Mouse (Mus musculus) liver, embryonic 14.5 days (tissue): ENCODE measurements at regions not wholly inside any gene's neighbourhood (a gene's known extent, or its start where the extent isn't known, plus 50 kb on each side); places are given as distances from the start of the nearest gene placed in this dataset.

Experiments used
- ATAC-seq: fragments of 200-750 bp; cut with Nextera tagmentation; 2 replicates; pipeline ENCODE4 v1.8.0; 2017; ENCODE audit warnings: moderate number of reproducible peaks, mild to moderate bottlenecking, moderate library complexity; ENCODE audit not compliant: insufficient read depth
- DNase-seq, 3 experiments: peaks; one replicate each; pipeline ENCODE4 v3.0.0-alpha.2; 2012 to 2013; ENCODE audit warnings: low read depth in 3 of 3, low spot score in 3 of 3
- H3K27ac ChIP-seq: fragments of 300-500 bp; sonication (generic); 2 replicates; pipeline ENCODE4 v1.5.1; 2014; ENCODE audit warnings: moderate library complexity, mild to moderate bottlenecking, control low read depth, inconsistent platforms
- H3K27me3 ChIP-seq: fragments of 300-500 bp; sonication (generic); 2 replicates; pipeline ENCODE4 v1.6.1; 2014; ENCODE audit warnings: mild to moderate bottlenecking, low read length, moderate library complexity; ENCODE audit not compliant: control insufficient read depth, insufficient read depth
- H3K36me3 ChIP-seq: fragments of 300-500 bp; sonication (generic); replicated peaks from 2 replicates; pipeline ENCODE4 v1.6.1; 2014; ENCODE audit warnings: low read depth; ENCODE audit not compliant: control insufficient read depth, insufficient read depth
- H3K4me1 ChIP-seq, 2 experiments: fragments of 200-500 bp in 1 of 2; fragments of 300-500 bp in 1 of 2; sonication (generic) in 1 of 2; replicated peaks; 2 replicates each; pipeline ENCODE4 v1.6.1; 2012 to 2014; ENCODE audit warnings: antibody characterized with exemption in 1 of 2, inconsistent platforms in 1 of 2, low read length in 1 of 2; ENCODE audit not compliant: control insufficient read depth in 2 of 2, insufficient read depth in 2 of 2
- H3K4me2 ChIP-seq: fragments of 300-500 bp; sonication (generic); 2 replicates; pipeline ENCODE4 v1.6.1; 2014; ENCODE audit warnings: low read depth, mild to moderate bottlenecking, control low read depth, moderate library complexity
- H3K4me3 ChIP-seq, 2 experiments: fragments of 200-500 bp in 1 of 2; fragments of 300-500 bp in 1 of 2; sonication (generic) in 1 of 2; 2 replicates each; pipeline ENCODE4 v1.5.1; 2012 to 2014; ENCODE audit warnings: low read depth in 2 of 2, low read length in 2 of 2, mild to moderate bottlenecking in 2 of 2, control low read depth in 1 of 2, inconsistent platforms in 1 of 2, moderate library complexity in 1 of 2; ENCODE audit not compliant: insufficient read depth in 1 of 2
- H3K9ac ChIP-seq: fragments of 300-500 bp; sonication (generic); replicated peaks from 2 replicates; pipeline ENCODE4 v1.6.1; 2014; ENCODE audit warnings: mild to moderate bottlenecking, control low read depth, moderate library complexity
- H3K9me3 ChIP-seq: fragments of 300-500 bp; sonication (generic); 2 replicates; pipeline ENCODE4 v1.6.1; 2016; ENCODE audit warnings: low read length, mixed read lengths; ENCODE audit not compliant: control insufficient read depth
- CTCF ChIP-seq: IDR thresholded peaks from 2 replicates; pipeline ENCODE4 v1.5.1; 2016; ENCODE audit warnings: antibody characterized with exemption, low read depth, control low read depth
- EP300 ChIP-seq: IDR thresholded peaks from 2 replicates; pipeline ENCODE4 v1.6.1; 2016; ENCODE audit warnings: antibody characterized with exemption, low read depth
- WGBS: fragments of 180-500 bp; shearing (Covaris S2); extraction: QIAGEN DNeasy Blood & Tissue Kit; methylation state at CpG from one replicate; pipeline ENCODE4 v1.1.7; 2014; ENCODE audit not compliant: insufficient replicate concordance; 5-methylcytosine and 5-hydroxymethylcytosine counted together

DNA sequence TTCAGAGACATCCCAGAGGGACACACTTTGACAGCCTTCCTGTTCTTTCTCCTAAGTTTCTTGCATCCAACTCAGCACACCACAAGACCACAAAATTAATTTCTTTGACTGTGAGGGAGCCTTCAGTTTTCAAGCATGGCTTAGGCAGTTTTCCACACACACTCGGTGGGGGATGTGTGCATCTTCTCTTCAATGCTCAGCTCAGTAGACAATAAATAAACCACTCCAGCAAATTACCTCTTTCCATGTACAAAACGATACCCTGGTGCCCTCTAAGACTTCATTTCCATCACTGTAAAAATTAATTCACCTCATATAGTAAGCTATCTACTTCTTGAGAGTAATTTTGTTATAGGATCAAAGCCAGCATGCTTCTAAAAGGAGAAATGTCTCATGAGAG, 184.6 kb downstream of the Samd5 start:
- Histone ChIP-seq H3K36me3 (no peaks in the 10 kb centered on the region), H3K4me1 (no peaks in the 10 kb centered on the region), H3K4me2 (no peak overlapping the region), H3K4me3 (no peak overlapping the region), H3K27ac (no peak overlapping the region), H3K27me3 (no peaks in the 10 kb centered on the region), H3K9me3 (no peaks in the 10 kb centered on the region), H3K9ac (no peak overlapping the region)
- ATAC-seq (no peak), DNase-seq (no peak)
- TF ChIP-seq EP300 (no peak), CTCF (no peak)
- WGBS: 46% methylated on average over 2 of the region's 2 CpGs

DNA sequence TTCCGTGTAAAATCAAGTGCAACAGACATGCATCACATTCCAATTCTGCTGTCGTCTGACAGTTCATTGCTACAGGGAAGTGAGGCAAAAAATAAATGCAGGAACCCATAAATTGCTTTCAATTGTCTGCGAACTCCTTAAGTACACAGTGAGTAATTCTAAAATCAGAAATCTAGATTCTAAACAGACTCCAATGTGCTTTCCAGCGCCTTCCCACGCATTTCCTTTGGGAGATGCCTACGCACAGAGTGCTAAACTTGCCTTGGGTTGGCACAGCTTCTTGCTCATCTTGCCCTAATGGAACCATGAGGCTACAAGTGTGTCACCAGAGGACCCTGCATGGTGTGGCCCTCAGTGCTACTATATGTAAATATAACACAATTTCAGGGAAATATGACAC, 212.6 kb downstream of the Samd5 start:
- Histone ChIP-seq H3K4me2 (no peak overlapping the region), H3K9me3 (no peaks in the 10 kb centered on the region), H3K36me3 (no peaks in the 10 kb centered on the region), H3K27ac (no peak overlapping the region), H3K27me3 (no peaks in the 10 kb centered on the region), H3K9ac (no peak overlapping the region), H3K4me1 (no peaks in the 10 kb centered on the region), H3K4me3 (no peak overlapping the region)
- ATAC-seq: no peak
- DNase-seq: no peak
- TF ChIP-seq CTCF (no peak), EP300 (no peak)
- 67% methylated on average over 6 of the region's 6 CpGs for WGBS

DNA sequence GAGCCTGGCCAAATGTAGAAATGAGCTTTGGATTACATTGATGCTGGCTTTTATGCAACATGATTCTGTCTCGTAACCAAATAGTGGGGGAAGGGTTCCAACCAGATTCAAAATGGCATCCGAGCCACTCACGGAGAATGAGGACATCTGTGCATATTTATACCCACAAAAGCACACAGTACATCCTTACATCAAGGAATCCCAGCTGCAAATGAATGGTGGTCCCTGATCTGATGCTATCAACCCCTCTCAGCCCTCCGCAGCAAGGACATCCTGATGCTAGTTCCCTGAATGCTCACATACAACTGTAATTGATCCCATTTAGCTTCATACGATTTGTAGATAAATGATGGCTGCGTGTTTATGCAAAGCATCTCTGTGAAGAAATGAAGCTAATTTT, 215.9 kb downstream of the Samd5 start:
- H3K9me3 ChIP-seq: no peaks in the 10 kb centered on the region
- H3K4me3 ChIP-seq: no peak overlapping the region
- no peaks in the 10 kb centered on the region for H3K27me3 ChIP-seq
- H3K4me1 ChIP-seq: no peaks in the 10 kb centered on the region
- no peak for ATAC-seq
- WGBS: 68% methylated on average over 6 of the region's 6 CpGs
- DNase-seq: no peak
- H3K9ac ChIP-seq: no peak overlapping the region
- no peak overlapping the region for H3K27ac ChIP-seq
- no peak for TF ChIP-seq CTCF
- TF ChIP-seq EP300: no peak
- H3K4me2 ChIP-seq: no peak overlapping the region
- H3K36me3 ChIP-seq: no peaks in the 10 kb centered on the region

DNA sequence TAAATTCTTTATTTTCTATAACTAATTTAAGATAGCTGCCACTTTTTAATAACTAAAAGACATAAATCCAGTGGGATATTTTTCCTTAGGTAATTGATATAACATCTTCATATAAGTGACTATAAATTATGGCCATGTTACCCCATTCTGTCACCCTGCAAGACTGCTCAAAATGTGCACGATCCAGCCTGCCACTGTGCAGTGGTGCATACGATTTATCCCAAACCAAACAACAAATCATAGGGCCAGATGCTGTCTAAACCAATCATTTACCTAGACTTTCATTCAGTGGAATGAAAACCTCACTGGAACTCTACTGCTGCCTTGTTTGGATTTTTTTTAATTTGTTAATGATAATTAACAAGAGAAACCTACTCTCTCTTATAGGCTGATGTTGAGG, 216.5 kb downstream of the Samd5 start:
- Histone ChIP-seq H3K27ac (no peak overlapping the region), H3K4me3 (no peak overlapping the region), H3K9me3 (no peaks in the 10 kb centered on the region), H3K4me1 (no peaks in the 10 kb centered on the region), H3K27me3 (no peaks in the 10 kb centered on the region), H3K9ac (no peak overlapping the region), H3K36me3 (no peaks in the 10 kb centered on the region), H3K4me2 (no peak overlapping the region)
- TF ChIP-seq EP300: no peak
- TF ChIP-seq CTCF: no peak
- no peak for DNase-seq
- 73% methylated on average over 2 of the region's 2 CpGs for WGBS
- no peak for ATAC-seq

DNA sequence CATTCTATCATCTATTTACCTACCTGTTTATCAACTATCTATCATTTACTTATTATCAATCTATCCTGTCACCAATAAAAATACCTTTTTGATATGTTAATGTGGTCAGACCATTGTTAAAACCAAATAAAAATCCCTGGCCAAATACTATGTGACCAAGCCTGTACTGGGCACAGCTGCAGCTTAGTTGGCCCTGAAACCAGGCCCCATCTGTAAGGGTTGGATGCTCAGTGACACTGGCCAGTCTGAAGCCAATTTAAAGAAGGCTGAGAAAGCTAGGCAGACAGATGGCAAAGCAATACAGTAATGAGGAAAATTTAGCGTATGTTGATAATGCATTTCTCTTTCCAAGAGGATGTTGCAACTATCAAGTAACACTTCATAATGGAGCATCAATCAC, 217.8 kb downstream of the Samd5 start:
- TF ChIP-seq CTCF: no peak
- no peak for TF ChIP-seq EP300
- 70% methylated on average over 1 of the region's 1 CpGs for WGBS
- no peak for DNase-seq
- no peak for ATAC-seq
- no peaks in the 10 kb centered on the region for H3K9me3 ChIP-seq
- no peak overlapping the region for H3K9ac ChIP-seq
- no peak overlapping the region for H3K4me2 ChIP-seq
- no peak overlapping the region for H3K4me3 ChIP-seq
- no peaks in the 10 kb centered on the region for H3K4me1 ChIP-seq
- no peak overlapping the region for H3K27ac ChIP-seq
- no peaks in the 10 kb centered on the region for H3K36me3 ChIP-seq
- no peaks in the 10 kb centered on the region for H3K27me3 ChIP-seq
